Comparison of ENCODE assay signal across 21 mouse cellular contexts in the genomic region with DNA sequence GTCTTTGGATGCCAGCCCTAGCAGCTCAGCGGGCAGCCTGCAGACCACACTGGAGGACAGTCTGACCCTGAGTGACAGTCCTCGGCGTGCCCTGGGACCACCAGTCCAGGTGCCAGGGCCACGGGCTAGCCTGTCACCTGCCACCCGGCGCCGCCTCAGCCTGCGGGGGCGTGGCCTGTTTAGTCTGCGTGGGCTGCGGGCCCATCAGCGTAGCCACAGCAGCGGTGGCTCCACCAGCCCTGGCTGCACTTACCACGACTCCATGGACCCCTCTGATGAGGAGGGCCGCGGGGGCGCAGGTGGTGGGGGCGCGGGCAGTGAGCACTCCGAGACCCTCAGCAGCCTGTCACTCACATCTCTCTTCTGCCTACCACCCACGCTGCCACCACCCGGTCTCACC.
DNase-seq lines count a peak whose midpoint lies in the region; ATAC-seq and TF ChIP-seq lines count a peak whose summit lies in the region.
"Had no signal": no experiment of that assay in that cellular context is flagged by ENCODE, and none has a peak within 500 bp of the region (broad histone marks: within the 10 kb centered on the region; RNA-seq: fewer than 3 reads in every experiment).

No protein-coding gene starts in this region.

- no peak for TF ChIP-seq POLR2A in ES-Bruce4 (IDR thresholded peaks at IDR 0.05; ENCODE audit: insufficient read depth, low read length)

- H3K27ac ChIP-seq in heart, embryonic 10.5 days, result peak overlapping the region; percentile 37
- H3K27ac ChIP-seq in heart, embryonic 12.5 days (ENCODE audit: poor library complexity, severe bottlenecking), result no peak overlapping the region
- no peak overlapping the region for H3K27ac ChIP-seq in kidney, embryonic 16.5 days (ENCODE audit: low read length)
- H3K27ac ChIP-seq in ES-Bruce4 (ENCODE audit: insufficient read depth, low read length), result no peak overlapping the region
- H3K27ac ChIP-seq: forebrain, embryonic 15.5 days; limb, embryonic 12.5 days; liver, embryonic 12.5 days had no signal

- H3K9ac ChIP-seq in heart, embryonic 12.5 days, result no peak overlapping the region
- H3K9ac ChIP-seq in kidney, embryonic 16.5 days (replicated peaks; ENCODE audit: low read length), result no peak overlapping the region
- peak overlapping the region; percentile 8; the same call in 1 of the 2 replicates for H3K9ac ChIP-seq in ES-Bruce4 (ENCODE audit: low read depth, poor library complexity, severe bottlenecking)
- H3K9ac ChIP-seq: forebrain, embryonic 15.5 days; limb, embryonic 12.5 days; liver, embryonic 12.5 days had no signal

- DNase-seq in heart, embryonic 10.5 days (ENCODE audit: low spot score), result no peak
- no peak for DNase-seq in kidney, postnatal 36 days
- peak; percentile 50 for DNase-seq in ZHBTc4 (ENCODE audit: low read depth, low spot score)
- DNase-seq in thymus, adult 18-20 months, result no peak
- DNase-seq: adrenal gland, postnatal 25 days; B cell, adult 2 months; cerebellum, postnatal 36 days; embryo, embryonic 11 days; gastrocnemius, postnatal 14 days; heart, adult 18-20 months; lung, adult 18-20 months; lung, postnatal 14 days; thymus, adult 2 months had no signal

- WGBS in heart, embryonic 10.5 days, result 53% methylated on average over 22 of the region's 22 CpGs
- WGBS in heart, embryonic 12.5 days, result 62% methylated on average over 22 of the region's 22 CpGs
- WGBS in kidney, embryonic 16.5 days, result 70% methylated on average over 13 of the region's 22 CpGs

- no peak for TF ChIP-seq CTCF in ES-Bruce4 (IDR thresholded peaks at IDR 0.05; ENCODE audit: low read depth, low read length)

- no peak for TF ChIP-seq EP300 in ES-Bruce4 (IDR thresholded peaks at IDR 0.05; ENCODE audit: insufficient read depth, low read depth, low read length)

- peaks cover 19% of the 10 kb centered on the region; the same call in 1 of the 2 replicates for H3K4me1 ChIP-seq in heart, embryonic 10.5 days
- H3K4me1 ChIP-seq in heart, embryonic 12.5 days (replicated peaks), result no peaks in the 10 kb centered on the region
- peaks cover 4% of the 10 kb centered on the region; the same call in 1 of the 2 replicates for H3K4me1 ChIP-seq in kidney, embryonic 16.5 days (ENCODE audit: insufficient read depth, low read length)
- H3K4me1 ChIP-seq in ES-Bruce4 (ENCODE audit: control insufficient read depth, insufficient read depth, low read length), result no peaks in the 10 kb centered on the region
- H3K4me1 ChIP-seq: forebrain, embryonic 15.5 days; limb, embryonic 12.5 days; liver, embryonic 12.5 days had no signal

- H3K36me3 ChIP-seq in heart, embryonic 10.5 days, result no peaks in the 10 kb centered on the region
- H3K36me3 ChIP-seq in heart, embryonic 12.5 days, result no peaks in the 10 kb centered on the region
- no peaks in the 10 kb centered on the region for H3K36me3 ChIP-seq in kidney, embryonic 16.5 days (ENCODE audit: insufficient read depth, low read length)
- no peaks in the 10 kb centered on the region for H3K36me3 ChIP-seq in ES-Bruce4 (ENCODE audit: control insufficient read depth, insufficient read depth, low read length, poor library complexity, severe bottlenecking)
- H3K36me3 ChIP-seq: forebrain, embryonic 15.5 days; limb, embryonic 12.5 days; liver, embryonic 12.5 days had no signal

- 0 out of 2 replicates have a peak, but pooled peaks cover 2% of the 10 kb centered on the region for H3K9me3 ChIP-seq in heart, embryonic 10.5 days
- no peaks in the 10 kb centered on the region for H3K9me3 ChIP-seq in heart, embryonic 12.5 days (replicated peaks)
- peaks cover 5% of the 10 kb centered on the region; the same call in 1 of the 2 replicates for H3K9me3 ChIP-seq in kidney, embryonic 16.5 days (ENCODE audit: low read length)
- H3K9me3 ChIP-seq in ES-Bruce4 (replicated peaks; ENCODE audit: control insufficient read depth, insufficient read depth, low read length, poor library complexity, severe bottlenecking), result no peaks in the 10 kb centered on the region
- H3K9me3 ChIP-seq: forebrain, embryonic 15.5 days had no signal

- ATAC-seq in heart, embryonic 12.5 days (ENCODE audit: insufficient number of reproducible peaks, low FRiP score), result no peak
- ATAC-seq in kidney, embryonic 16.5 days (ENCODE audit: low FRiP score, low TSS enrichment), result 0 out of 2 replicates have a peak, but pooled peaks have one; percentile 36
- ATAC-seq: forebrain, embryonic 15.5 days; intestine, postnatal 0 days; liver, embryonic 12.5 days had no signal

- H3K4me3 ChIP-seq in heart, embryonic 10.5 days, result no peak overlapping the region
- no peak overlapping the region for H3K4me3 ChIP-seq in heart, embryonic 12.5 days
- no peak overlapping the region for H3K4me3 ChIP-seq in kidney, embryonic 16.5 days (ENCODE audit: low read length)
- peak overlapping the region; percentile 59 for H3K4me3 ChIP-seq in ES-Bruce4 (ENCODE audit: low read depth, low read length)
- H3K4me3 ChIP-seq: forebrain, embryonic 15.5 days; limb, embryonic 12.5 days; liver, embryonic 12.5 days had no signal

- peaks cover 58% of the 10 kb centered on the region for H3K27me3 ChIP-seq in heart, embryonic 10.5 days (ENCODE audit: insufficient read depth, poor library complexity, severe bottlenecking)
- peaks cover 38% of the 10 kb centered on the region for H3K27me3 ChIP-seq in heart, embryonic 12.5 days (replicated peaks)
- H3K27me3 ChIP-seq in kidney, embryonic 16.5 days (ENCODE audit: insufficient read depth, low read length), result no peaks in the 10 kb centered on the region
- no peaks in the 10 kb centered on the region for H3K27me3 ChIP-seq in ES-Bruce4 (ENCODE audit: control insufficient read depth, insufficient read depth, low read length, poor library complexity, severe bottlenecking)
- H3K27me3 ChIP-seq: forebrain, embryonic 15.5 days; limb, embryonic 12.5 days had no signal

- no peak overlapping the region for H3K4me2 ChIP-seq in heart, embryonic 12.5 days
- no peak overlapping the region for H3K4me2 ChIP-seq in kidney, embryonic 16.5 days (replicated peaks; ENCODE audit: low read depth, low read length)
- H3K4me2 ChIP-seq: forebrain, embryonic 15.5 days; limb, embryonic 12.5 days; liver, embryonic 12.5 days; midbrain, embryonic 11.5 days had no signal
